Mouse (Mus musculus) macrophage (primary cell): ENCODE data around the gene Stra6. TPM values are rescaled to one million over a fixed set of nuclear protein-coding genes. Genes with fewer than 3 reads are reported as not detected.

Experiments used
- H3K27ac ChIP-seq: fragments of 350-480 bp; formaldehyde crosslinking; 2 replicates; pipeline ENCODE4 v1.9.0; 2021
- H3K36me3 ChIP-seq: fragments of 350-480 bp; formaldehyde crosslinking; 2 replicates; pipeline ENCODE4 v1.9.0; 2021; ENCODE audit errors: inconsistent target
- H3K4me3 ChIP-seq: fragments of 350-480 bp; formaldehyde crosslinking; 2 replicates; pipeline ENCODE4 v1.9.0; 2021; ENCODE audit errors: inconsistent target
- H3K79me2 ChIP-seq: fragments of 350-480 bp; formaldehyde crosslinking; 2 replicates; pipeline ENCODE4 v1.9.0; 2021; ENCODE audit errors: inconsistent target
- WGBS: methylation state at CpG from one replicate; pipeline ENCODE4 v1.1.7; 2026; ENCODE audit warnings: inconsistent platforms; ENCODE audit not compliant: missing documents; 5-methylcytosine and 5-hydroxymethylcytosine counted together
- polyA plus RNA-seq: library from polyadenylated mRNA; stranded (reverse); fragments of 250-400 nt; gene quantifications from 3 replicates; pipeline ENCODE4 v1.2.4, GENCODE M21; 2018; ENCODE audit warnings: inconsistent platforms

Gene Stra6
- polyA plus RNA-seq, 1 experiment from 2014 or later = not detected

GRCm38 (mm10) chr9:58095977-58096376, 32.4 kb downstream of the Stra6 start:
- Histone ChIP-seq H3K79me2 (no peaks in the 10 kb centered on the region), H3K4me3 (no peak overlapping the region), H3K27ac (no peak overlapping the region), H3K36me3 (no peaks in the 10 kb centered on the region)
- WGBS = 91% methylated on average over 6 of the region's 6 CpGs

- WGBS = 79% methylated on average over 4 of the region's 5 CpGs
Measured at GRCm38 (mm10) chr9:58096629-58097301, 33.2 kb downstream of the Stra6 start.

GRCm38 (mm10) chr9:58099836-58100565, 36.4 kb downstream of the Stra6 start:
- Histone ChIP-seq H3K4me3 (no peak overlapping the region), H3K27ac (no peak overlapping the region), H3K36me3 (no peaks in the 10 kb centered on the region), H3K79me2 (no peaks in the 10 kb centered on the region)
- WGBS = 76% methylated on average over 5 of the region's 5 CpGs

More at GRCm38 (mm10) chr9:58096629-58097301, 33.2 kb downstream of the Stra6 start:
- Histone ChIP-seq H3K79me2 (no peaks in the 10 kb centered on the region), H3K4me3 (no peak overlapping the region), H3K36me3 (no peaks in the 10 kb centered on the region), H3K27ac (no peak overlapping the region)

- Histone ChIP-seq H3K27ac (no peak overlapping the region), H3K4me3 (no peak overlapping the region), H3K36me3 (no peaks in the 10 kb centered on the region), H3K79me2 (no peaks in the 10 kb centered on the region)
- WGBS = 74% methylated on average over 4 of the region's 4 CpGs
Measured at GRCm38 (mm10) chr9:58102013-58102412, 38.4 kb downstream of the Stra6 start.

GRCm38 (mm10) chr9:58103647-58104046, 40.1 kb downstream of the Stra6 start:
- Histone ChIP-seq H3K36me3 (no peaks in the 10 kb centered on the region), H3K4me3 (no peak overlapping the region), H3K27ac (no peak overlapping the region), H3K79me2 (no peaks in the 10 kb centered on the region)
- WGBS = 93% methylated on average over 6 of the region's 6 CpGs

- Histone ChIP-seq H3K27ac (no peak overlapping the region), H3K4me3 (no peak overlapping the region), H3K36me3 (no peaks in the 10 kb centered on the region), H3K79me2 (no peaks in the 10 kb centered on the region)
- 74% methylated on average over 15 of the region's 15 CpGs for WGBS
Measured at GRCm38 (mm10) chr9:58105595-58106169, 42.1 kb downstream of the Stra6 start.

- H3K36me3 ChIP-seq = no peaks in the 10 kb centered on the region
- no peak overlapping the region for H3K27ac ChIP-seq
- no peak overlapping the region for H3K4me3 ChIP-seq
- WGBS = 77% methylated on average over 4 of the region's 5 CpGs
- no peaks in the 10 kb centered on the region for H3K79me2 ChIP-seq
Measured at GRCm38 (mm10) chr9:58107494-58107893, 43.9 kb downstream of the Stra6 start.

GRCm38 (mm10) chr9:58110787-58111186, 47.2 kb downstream of the Stra6 start:
- WGBS = 85% methylated on average over 5 of the region's 5 CpGs
- H3K36me3 ChIP-seq = no peaks in the 10 kb centered on the region
- no peaks in the 10 kb centered on the region for H3K79me2 ChIP-seq
- no peak overlapping the region for H3K4me3 ChIP-seq
- no peak overlapping the region for H3K27ac ChIP-seq

GRCm38 (mm10) chr9:58111431-58111830, 47.8 kb downstream of the Stra6 start:
- Histone ChIP-seq H3K27ac (no peak overlapping the region), H3K36me3 (no peaks in the 10 kb centered on the region), H3K4me3 (no peak overlapping the region), H3K79me2 (no peaks in the 10 kb centered on the region)
- WGBS = 63% methylated on average over 6 of the region's 6 CpGs

GRCm38 (mm10) chr9:58112321-58112751, 48.7 kb downstream of the Stra6 start:
- WGBS = 52% methylated on average over 6 of the region's 6 CpGs
- no peaks in the 10 kb centered on the region for H3K79me2 ChIP-seq
- no peak overlapping the region for H3K27ac ChIP-seq
- no peaks in the 10 kb centered on the region for H3K36me3 ChIP-seq
- H3K4me3 ChIP-seq = no peak overlapping the region

GRCm38 (mm10) chr9:58112866-58113278, 49.3 kb downstream of the Stra6 start:
- WGBS = 38% methylated on average over 4 of the region's 6 CpGs

GRCm38 (mm10) chr9:58113279-58113884, 49.8 kb downstream of the Stra6 start:
- 10% methylated on average over 22 of the region's 22 CpGs for WGBS
- no peak overlapping the region for H3K4me3 ChIP-seq

More at GRCm38 (mm10) chr9:58112866-58113278, 49.3 kb downstream of the Stra6 start:
- H3K36me3 ChIP-seq = no peaks in the 10 kb centered on the region
- H3K4me3 ChIP-seq = no peak overlapping the region
- H3K27ac ChIP-seq = no peak overlapping the region
- H3K79me2 ChIP-seq = no peaks in the 10 kb centered on the region

GRCm38 (mm10) chr9:58114019-58114418, 50.4 kb downstream of the Stra6 start:
- H3K36me3 ChIP-seq = no peaks in the 10 kb centered on the region
- no peak overlapping the region for H3K27ac ChIP-seq
- H3K79me2 ChIP-seq = no peaks in the 10 kb centered on the region
- H3K4me3 ChIP-seq = no peak overlapping the region
- WGBS = under 1% methylated on average over 9 of the region's 9 CpGs

More at GRCm38 (mm10) chr9:58113279-58113884, 49.8 kb downstream of the Stra6 start:
- no peaks in the 10 kb centered on the region for H3K79me2 ChIP-seq
- no peaks in the 10 kb centered on the region for H3K36me3 ChIP-seq
- no peak overlapping the region for H3K27ac ChIP-seq

GRCm38 (mm10) chr9:58115297-58115925, 51.8 kb downstream of the Stra6 start:
- Histone ChIP-seq H3K79me2 (no peaks in the 10 kb centered on the region), H3K4me3 (no peak overlapping the region), H3K36me3 (no peaks in the 10 kb centered on the region), H3K27ac (no peak overlapping the region)
- 64% methylated on average over 7 of the region's 7 CpGs for WGBS
